Mouse (Mus musculus) telencephalon, adult 2 months (tissue): ENCODE results near the gene Slco1a1.
"Not testable (repeated sequence)": the region's sequence is repeated elsewhere in the genome, so short reads cannot be mapped to it uniquely, and the experiment has no call there.

Experiments used
- DNase-seq: peaks from one replicate; pipeline ENCODE4 v3.0.0-alpha.2; 2011; ENCODE audit warnings: low read depth, low spot score

Gene Slco1a1

GRCm38 (mm10) chr6:141946862-141947261 is at the start of gene Slco1a1:
Slco1a1 (minus strand) TSS chr6:141946962.
- DNase-seq, result no peak

GRCm38 (mm10) chr6:141986772-141987171 is 40.0 kb upstream of the Slco1a1 start:
- no peak for DNase-seq

GRCm38 (mm10) chr6:141984644-141985043 is 37.9 kb upstream of the Slco1a1 start:
- DNase-seq, result no peak

GRCm38 (mm10) chr6:141962420-141962819 is 15.7 kb upstream of the Slco1a1 start:
- no peak for DNase-seq

DNA sequence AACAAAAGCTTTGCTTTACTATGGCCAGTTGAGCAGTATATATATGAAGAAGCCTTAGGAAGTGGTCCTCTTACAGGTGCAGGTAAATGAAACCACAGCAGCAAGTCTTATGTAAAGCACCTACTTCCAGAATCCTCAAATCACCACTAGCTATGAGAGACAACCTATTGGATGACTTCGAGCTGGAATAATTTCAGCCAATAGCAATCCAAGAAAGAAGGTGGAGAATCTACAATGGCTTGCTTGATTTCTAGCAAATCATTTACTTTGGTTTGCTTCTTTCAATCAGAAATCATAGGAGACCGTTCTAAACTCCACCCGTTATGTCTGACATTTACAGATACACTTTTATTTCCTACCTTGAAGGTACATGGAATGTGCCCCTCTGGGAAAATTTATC is 15.1 kb upstream of the Slco1a1 start:
- no peak for DNase-seq

- DNase-seq, result no peak
Measured at GRCm38 (mm10) chr6:141960482-141960881, 13.7 kb upstream of the Slco1a1 start.

DNA sequence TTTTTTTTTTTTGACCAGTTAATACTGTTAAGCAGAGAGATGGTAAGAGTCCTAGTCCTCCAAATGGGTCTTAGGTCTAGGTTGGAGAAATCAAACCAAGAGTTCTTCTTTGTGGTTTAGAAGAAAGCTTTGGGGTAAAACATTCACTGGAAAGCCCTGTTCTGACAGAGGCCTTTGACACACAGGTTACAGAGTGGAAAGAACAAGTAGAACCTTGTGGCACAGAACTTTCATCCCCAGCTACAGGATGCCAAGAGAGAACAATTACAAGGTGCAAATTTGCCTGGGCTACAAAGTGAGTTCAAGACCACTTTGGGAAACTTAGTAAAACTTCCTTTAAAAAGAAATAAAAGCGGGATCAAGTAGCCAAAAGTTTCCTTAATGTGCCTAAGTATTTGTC is 6.3 kb downstream of the Slco1a1 start:
- DNase-seq, result no peak

DNA sequence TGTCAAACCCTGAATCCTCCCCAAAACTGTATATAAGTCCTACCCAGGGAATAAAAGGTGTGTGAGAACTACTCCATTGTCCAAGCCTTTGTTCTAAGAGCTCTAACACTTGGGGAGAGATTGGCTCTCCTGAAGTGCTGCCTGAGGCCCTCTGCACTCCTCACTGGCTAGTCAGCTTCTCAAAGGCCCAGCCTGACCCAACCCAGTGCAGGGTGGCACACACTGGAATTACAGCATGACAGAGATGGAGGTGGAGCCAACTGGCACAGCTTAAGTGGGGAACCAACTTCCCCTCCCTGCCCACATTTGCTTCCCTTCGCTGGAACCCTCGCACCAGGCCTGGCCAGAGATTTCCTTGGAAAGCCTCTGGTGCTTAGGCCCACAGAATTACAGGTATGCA is 48.6 kb downstream of the Slco1a1 start:
- no peak for DNase-seq

DNA sequence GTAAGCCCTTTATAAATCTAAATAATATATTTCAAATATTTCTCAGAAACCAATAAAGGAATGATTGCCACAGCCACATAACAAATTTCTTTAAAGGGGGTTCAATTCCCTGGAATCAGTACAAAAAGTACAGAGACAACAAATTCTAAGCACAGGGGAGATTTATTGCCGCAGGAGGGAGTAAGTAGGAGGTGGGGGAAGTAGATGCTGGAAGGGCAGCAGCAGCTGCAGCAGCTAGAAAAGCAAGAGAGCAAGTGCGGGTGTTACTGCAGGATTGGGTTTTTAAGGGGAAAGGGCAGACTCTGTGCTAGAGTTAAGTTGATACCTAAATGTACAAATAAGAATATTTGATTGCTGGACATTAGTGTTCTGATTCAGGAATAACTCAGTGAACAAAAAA is 57.0 kb downstream of the Slco1a1 start:
- DNase-seq, result no peak

GRCm38 (mm10) chr6:141888248-141888647 is 58.5 kb downstream of the Slco1a1 start:
- DNase-seq, result no peak

DNA sequence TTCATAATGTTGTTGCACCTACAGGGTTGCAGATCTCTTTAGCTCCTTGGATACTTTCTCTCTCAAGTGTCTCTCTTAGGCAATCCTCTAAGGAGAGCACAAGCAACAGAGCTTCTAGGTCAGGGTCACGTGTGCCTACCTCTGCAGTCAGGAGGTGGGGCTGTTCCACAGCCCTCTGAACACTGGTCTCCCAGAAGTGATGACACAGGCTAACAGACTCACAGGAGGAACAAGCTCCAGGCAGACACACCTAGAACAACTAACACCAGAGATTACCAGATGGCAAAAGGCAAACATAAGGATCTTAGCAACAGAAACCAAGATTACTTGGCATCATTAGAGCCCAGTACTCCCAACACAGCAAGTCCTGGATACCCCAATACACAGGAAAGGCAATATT is 64.2 kb downstream of the Slco1a1 start:
- no peak for DNase-seq

GRCm38 (mm10) chr6:141875742-141876141 is 71.0 kb downstream of the Slco1a1 start:
- not testable (repeated sequence) for DNase-seq

DNA sequence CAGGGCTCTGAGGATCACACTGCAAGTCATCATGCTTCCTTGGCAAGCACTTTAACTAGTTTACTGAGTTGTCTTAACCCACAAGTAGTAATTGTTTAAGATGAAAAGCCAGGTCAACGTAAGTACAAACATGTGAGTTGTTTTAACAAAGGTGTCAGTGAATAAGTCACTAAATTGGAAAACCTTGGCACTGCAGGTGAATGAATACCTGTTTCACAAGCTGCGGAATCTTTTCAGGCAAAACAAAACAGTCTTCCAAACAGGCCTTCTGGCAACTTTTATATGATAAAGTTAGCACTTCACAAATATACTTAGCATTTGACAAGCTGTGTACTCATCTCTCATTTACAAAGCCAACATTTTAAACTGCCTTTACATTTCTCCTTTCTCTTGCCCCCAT is 75.1 kb downstream of the Slco1a1 start:
- DNase-seq, result no peak

DNA sequence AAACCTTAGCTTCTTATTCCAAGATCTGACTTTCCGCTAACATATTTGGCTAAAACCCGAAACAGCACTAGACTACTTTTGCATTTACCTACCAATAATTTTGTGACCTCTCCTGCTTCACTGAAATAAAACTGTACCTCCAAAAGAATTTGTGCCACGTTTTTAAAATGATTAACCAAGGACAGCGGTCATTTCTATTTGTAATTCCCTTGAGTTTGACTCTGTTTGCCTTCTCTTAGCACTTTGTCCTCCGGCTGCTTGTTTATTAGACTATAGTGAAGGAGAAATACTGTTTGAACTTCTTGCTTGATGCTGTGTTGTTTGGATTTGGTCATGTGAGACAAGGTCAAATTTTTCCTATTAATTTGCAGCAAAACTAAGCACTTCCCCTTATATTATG is 78.0 kb downstream of the Slco1a1 start:
- no peak for DNase-seq

- no peak for DNase-seq
Measured at GRCm38 (mm10) chr6:141866026-141866425, 80.7 kb downstream of the Slco1a1 start.

DNA sequence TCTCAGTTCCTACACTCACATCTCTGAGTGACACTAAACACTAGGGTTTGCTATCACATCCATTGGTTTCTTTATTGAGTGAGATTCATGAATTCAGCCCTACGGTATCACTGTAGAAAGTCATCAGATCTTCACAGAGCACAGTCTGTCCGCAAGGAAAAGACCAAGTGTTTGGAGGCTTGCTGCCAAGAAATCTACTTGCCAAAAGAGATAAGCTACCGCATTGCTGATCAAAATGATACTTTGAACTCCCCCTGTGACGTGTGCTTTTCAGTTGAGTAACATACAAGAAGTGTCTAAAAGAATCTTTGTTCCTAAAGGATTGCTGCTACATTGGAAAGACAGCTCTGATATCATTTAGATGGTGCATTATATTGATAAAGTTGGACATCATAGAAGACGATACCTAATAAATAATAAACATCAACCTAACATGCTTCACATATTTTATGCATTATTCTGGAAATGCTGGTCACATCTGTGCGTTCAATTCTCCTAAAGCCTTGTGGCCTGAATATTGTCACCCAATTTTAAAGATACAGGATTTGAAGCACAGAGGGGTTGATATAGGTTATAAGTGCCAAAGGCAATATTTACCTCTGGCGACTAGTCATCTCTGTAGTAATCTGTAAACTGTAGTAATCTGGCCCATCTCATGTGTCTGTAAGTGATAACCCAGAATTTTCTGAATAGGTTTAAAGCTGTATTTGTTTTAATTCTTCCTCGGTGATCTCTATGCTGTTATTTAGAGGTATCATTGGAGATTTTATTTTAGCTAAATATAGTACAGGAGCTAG is 88.8 kb downstream of the Slco1a1 start:
- DNase-seq, result no peak
